Mouse (Mus musculus): ENCODE measurements around the gene Nrcam. TPM values are rescaled to one million over a fixed set of nuclear protein-coding genes. Genes with fewer than 3 reads are reported as not detected.

The Nrcam gene
- under 1 TPM; 0.01 to 0.06 TPM for polyA plus RNA-seq (2012; fragmentation: generic; extraction: Trizol)

DNA sequence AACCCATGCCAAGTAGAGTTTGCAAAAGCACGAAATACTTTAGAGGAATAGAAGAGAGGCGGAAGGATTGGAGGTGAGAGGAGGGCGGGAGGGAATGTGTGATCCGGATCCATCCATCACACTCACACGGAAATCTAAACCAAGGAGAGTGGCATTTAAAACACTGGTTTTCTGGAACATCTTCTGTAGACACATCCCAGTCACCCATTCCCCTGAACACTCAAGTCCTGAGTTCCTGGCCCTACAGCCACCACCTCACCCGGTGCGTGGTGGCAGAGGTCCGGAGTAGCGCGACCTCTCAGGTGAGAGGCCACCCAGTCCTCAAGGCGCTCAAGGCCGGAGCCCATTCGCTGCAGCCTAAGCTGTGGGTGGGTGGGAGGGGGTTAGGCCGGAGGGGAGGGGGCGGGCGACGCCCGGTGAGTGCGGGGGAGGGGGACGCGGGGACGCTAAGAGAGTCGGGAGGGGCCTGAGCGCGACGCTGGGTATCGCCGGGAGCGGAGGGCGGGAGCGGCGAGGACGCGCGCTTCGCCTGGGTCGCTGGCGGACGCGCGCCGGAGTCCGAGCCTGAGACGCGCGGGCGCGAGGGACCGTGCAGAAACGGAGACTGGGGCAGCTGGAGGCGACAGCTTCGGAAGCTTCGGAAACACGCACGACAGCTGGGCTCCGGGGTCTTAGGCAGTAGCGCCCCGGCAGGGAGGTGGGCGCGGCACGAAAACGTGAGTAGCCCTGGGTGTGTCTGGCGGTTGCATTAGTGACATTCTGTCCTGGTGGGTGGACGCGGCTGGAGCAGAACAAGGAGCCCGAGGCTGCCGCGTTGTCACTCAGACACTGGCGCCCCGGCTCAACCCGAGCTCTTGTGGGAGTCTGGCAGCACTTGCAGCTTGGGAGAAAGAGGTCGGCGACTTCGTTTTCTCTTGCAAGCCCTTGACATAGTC is at the start of gene Nrcam:
Gene Nrcam, plus strand, starts transcription at position 505 of the 935 bp plus-strand sequence.

Other genes starting within 250 kb of the Nrcam start
- 1 to 10 TPM in 1 of 2 experiments, under 1 TPM in 1; 0.36 to 3.1 TPM for gene Dnajb9, start 118.6 kb upstream of the Nrcam start, polyA plus RNA-seq (2012; fragmentation: generic; extraction: Trizol)
- 1 to 10 TPM in 1 of 2 experiments, under 1 TPM in 1; 0.42 to 4.8 TPM for gene Pnpla8, start 107.5 kb upstream of the Nrcam start, polyA plus RNA-seq (2012; fragmentation: generic; extraction: Trizol)